Mouse (Mus musculus) bone marrow macrophage, adult 2 months (primary cell): Measurements from ENCODE around the gene Nme7.

Source experiments
- CTCF ChIP-seq: IDR thresholded peaks from 2 replicates; pipeline ENCODE4 v1.5.1; 2012; ENCODE audit warnings: low read depth, mild to moderate bottlenecking, low read length, moderate library complexity
- POLR2A ChIP-seq: IDR thresholded peaks from 2 replicates; pipeline ENCODE4 v1.6.1; 2012; ENCODE audit warnings: mild to moderate bottlenecking, low read depth, low read length, borderline replicate concordance

GRCm38 (mm10) chr1:164399578-164399977, 95.7 kb downstream of the Nme7 start:
- TF ChIP-seq POLR2A (no peak), CTCF (no peak)
